Mouse (Mus musculus) myocyte (in vitro differentiated cells): Measurements from ENCODE around the gene Lce1i.

Experiments used
- E2F4 ChIP-seq: IDR thresholded peaks from one replicate; pipeline ENCODE4 v1.6.1; 2011; ENCODE audit warnings: mild to moderate bottlenecking, control low read depth, moderate library complexity; ENCODE audit not compliant: insufficient read depth
- MAX ChIP-seq: IDR thresholded peaks from one replicate; pipeline ENCODE4 v1.6.1; 2011; ENCODE audit warnings: low read depth, mild to moderate bottlenecking, control low read depth
- MYOG ChIP-seq, 3 experiments: IDR thresholded peaks; one replicate each; pipeline ENCODE4 v1.6.1; 2011; ENCODE audit warnings: control low read depth in 2 of 3, low read depth in 2 of 3, mild to moderate bottlenecking in 2 of 3; ENCODE audit not compliant: insufficient read length in 2 of 3, control insufficient read depth in 1 of 3, insufficient read depth in 1 of 3
- POLR2A ChIP-seq: IDR thresholded peaks from one replicate; pipeline ENCODE4 v1.6.1; 2011; ENCODE audit warnings: low read depth, mild to moderate bottlenecking, control low read depth, moderate library complexity; ENCODE audit not compliant: insufficient read length
- POLR2AphosphoS2 ChIP-seq: IDR thresholded peaks from one replicate; pipeline ENCODE4 v1.6.1; 2011; ENCODE audit warnings: low read depth, control low read depth; ENCODE audit not compliant: insufficient read length
- TCF12 ChIP-seq: IDR thresholded peaks from one replicate; pipeline ENCODE4 v1.6.1; 2011; ENCODE audit warnings: mild to moderate bottlenecking, control low read depth; ENCODE audit not compliant: poor library complexity, insufficient read depth, severe bottlenecking
- USF1 ChIP-seq: IDR thresholded peaks from one replicate; pipeline ENCODE4 v1.6.1; 2011; ENCODE audit warnings: low read depth, mild to moderate bottlenecking, control low read depth, moderate library complexity

- no peak for TF ChIP-seq MAX
- TF ChIP-seq POLR2A = no peak
- TF ChIP-seq E2F4 = no peak
- no peak for TF ChIP-seq USF1
- no peak for TF ChIP-seq TCF12
- TF ChIP-seq MYOG (IDR thresholded peaks at IDR 0.05; ENCODE audit: control insufficient read depth in 1 of 3, insufficient read depth in 1 of 3, insufficient read length in 2 of 3, low read depth in 2 of 3) = no peak
- TF ChIP-seq POLR2AphosphoS2 = no peak
Measured at GRCm38 (mm10) chr3:92827108-92827507, 48.4 kb upstream of the Lce1i start, which contains the start of gene Kprp.
